Mouse (Mus musculus): ENCODE measurements around the gene Tpo.
A peak's percentile ranks its signal among the peaks of the same experiment; 100 is the strongest.

The Tpo gene

DNA sequence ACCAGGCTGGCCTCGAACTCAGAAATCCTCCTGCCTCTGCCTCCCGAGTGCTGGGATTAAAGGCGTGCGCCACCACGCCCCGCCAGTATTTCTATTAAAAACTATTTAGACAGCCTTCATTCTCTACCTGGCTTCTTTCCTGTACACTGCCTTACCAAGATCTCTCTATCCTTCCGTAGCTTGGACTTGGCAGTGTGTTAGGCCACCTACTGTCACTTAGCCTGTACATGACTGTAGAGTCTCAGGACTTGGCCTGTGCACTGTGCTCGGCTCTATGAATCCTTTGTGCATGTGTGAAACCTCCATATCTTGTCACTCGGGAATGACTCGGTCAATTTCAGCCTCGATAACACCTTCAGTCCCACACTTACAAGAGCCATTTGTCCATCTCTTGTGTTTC, 55.4 kb downstream of the Tpo start:
- no peak for DNase-seq (ENCODE audit: extremely low spot score, low spot score)

DNA sequence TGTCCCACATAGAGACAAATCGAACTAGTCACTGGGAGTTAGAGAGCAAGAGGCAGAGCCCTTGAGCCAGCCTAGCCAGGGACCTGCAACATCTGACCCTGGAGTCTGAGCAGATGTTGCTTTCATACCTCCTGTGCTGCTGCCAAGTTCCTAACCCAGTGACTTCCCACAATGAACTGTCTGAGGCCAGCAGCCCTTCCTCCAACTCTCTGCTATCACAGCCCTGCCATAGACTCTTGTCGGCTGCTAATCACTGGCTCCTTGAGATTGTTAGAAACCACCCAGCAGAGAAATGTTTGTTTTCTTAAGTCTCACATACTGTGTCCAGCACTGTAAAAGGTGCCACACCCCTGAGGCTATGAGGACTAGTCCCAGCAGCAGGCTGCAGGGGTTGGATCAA, 56.1 kb downstream of the Tpo start:
- DNase-seq (ENCODE audit: extremely low spot score, low spot score), result no peak

DNA sequence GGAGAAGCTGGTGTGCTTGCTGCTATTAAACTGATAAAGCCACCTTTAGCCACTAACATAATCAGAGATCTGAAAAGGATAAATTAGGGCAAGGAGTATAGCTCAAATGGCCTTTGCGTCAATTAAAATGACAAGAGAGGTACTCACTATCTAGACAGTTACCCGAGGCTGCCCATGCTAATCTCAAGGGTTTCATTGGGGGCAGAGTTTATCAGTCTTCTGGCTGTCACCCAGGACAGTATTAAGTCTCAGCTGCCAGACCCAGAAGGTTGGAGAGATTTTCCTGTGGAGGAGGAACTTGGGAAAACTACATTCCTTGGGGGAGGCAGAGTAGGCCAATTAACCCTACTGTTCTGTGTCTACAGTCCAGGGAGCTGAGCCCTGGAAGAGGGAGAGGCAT, 63.1 kb downstream of the Tpo start:
- no peak for DNase-seq (ENCODE audit: extremely low spot score, low spot score)

DNA sequence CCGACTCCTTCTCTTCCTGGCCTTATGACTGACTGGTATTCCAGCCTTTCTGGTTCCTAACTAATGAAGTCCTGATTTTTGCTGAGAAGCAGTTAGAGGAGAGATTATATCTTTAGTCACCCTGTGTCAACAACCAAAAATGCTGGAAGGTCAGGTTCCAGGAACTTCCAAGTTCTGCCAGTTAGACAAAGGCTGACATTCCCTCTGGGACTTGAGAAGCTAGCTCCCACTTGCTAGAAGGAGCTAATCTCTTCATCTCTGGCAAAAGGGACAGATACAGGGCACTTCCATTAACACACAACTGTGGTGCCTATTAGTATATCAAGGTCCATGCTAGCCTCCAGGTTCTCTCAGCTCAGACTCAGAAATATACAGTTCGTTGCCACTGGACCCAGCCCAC, 64.6 kb downstream of the Tpo start:
- DNase-seq (ENCODE audit: extremely low spot score, low spot score), result no peak

DNA sequence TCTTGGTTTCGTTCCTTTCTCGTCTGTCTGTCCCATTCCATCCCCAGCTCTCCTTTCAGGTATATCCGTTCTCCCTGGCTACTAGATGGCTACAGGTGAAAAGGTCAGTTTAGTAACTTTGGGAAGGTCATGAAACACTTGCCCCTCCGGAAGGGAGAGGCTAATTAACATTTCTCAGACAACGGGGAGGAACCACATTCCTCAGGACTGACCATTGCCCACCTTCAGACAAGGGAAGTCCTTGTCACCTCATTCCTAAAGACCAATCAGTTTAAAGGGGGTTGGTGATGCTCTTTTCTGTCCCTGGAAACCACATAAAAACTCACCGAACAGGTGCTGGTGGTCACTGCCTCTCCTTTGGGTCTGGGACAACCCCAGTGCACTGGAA, 70.3 kb downstream of the Tpo start:
- no peak for DNase-seq (ENCODE audit: extremely low spot score, low spot score)

DNA sequence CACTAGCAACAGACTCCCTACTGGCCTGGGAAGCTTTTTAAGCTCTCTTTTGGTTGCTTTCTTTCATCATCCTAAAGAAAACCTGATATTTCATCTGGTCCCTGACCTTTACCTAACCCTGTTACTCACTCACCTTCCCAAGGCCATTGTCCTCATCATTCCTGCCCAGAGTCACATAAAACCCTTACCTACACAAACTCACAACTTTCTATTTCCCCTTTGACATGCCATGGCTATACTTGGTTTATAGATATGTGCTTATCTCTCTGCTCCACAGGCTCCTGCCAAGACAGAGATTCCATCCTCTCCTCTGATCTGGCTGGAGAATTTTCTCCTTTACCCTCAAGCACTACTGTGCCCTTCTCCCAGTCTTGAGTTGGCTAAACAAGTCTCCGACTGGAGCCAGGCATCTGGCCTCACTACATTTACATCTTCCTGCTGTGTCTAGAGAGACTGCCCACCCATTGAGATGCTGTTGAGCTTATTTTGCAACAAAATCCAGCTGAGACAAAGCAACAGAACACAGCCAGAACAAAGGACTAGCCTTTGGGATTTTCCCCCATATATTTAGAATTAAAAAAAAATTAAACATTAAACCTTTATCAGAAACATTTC, 70.8 kb downstream of the Tpo start:
- DNase-seq (ENCODE audit: extremely low spot score, low spot score), result no peak

DNA sequence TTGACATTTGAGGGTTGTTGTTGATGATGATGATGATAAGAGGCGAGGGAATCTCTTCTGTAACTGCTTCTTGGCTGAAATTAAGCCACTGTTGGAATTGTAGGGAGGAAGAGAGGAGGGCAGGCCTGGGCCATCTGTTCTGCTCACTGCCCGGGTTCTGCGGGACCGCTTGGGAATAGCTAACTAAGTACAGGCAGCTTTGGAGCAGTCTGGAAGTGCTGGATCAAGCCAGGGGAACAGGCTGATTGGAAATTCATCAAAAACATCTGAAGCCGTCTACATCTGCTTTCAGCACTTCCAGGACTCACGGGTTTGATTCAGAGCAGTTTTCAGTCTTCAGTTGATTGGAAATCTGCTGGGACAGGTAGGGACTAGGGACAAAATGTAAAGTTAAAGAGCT, 74.4 kb downstream of the Tpo start:
- no peak for DNase-seq (ENCODE audit: extremely low spot score, low spot score)

DNA sequence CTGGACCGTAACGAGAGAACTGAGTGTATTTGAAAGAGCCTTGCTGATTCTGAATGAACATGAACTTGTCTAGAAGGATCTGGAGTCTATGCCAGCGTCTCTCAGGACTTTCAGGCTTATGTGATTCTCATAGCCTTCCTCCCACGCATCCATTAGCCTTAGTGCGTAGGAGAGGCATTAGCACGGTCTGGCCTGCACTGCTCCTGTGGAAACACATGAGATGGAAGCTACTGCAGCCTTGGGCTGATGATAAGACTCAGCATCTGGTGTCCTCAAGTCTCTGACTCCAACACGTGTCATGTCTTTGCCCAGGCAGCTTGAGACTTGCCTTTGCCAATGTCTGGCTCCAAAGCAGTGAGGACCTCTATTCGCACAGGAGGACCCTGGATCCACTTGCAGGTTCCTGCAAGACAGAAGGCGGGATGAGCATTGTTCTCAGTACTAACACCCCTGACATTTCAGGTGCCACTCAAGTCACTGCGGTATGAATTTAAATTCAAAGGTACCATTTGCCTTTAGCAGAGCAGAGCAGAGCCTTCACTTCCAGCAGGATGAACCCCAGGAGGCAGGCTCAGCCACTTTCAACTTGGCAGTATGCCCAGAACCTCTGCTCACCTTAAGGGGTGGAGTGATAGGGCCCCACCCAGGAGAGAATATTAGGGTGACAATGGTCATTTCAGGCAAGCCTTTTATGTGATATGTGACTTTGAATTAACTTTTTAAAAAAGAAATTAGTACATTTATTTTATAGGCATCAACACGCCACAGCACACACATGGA, 77.5 kb downstream of the Tpo start:
- no peak for DNase-seq (ENCODE audit: extremely low spot score, low spot score)

DNA sequence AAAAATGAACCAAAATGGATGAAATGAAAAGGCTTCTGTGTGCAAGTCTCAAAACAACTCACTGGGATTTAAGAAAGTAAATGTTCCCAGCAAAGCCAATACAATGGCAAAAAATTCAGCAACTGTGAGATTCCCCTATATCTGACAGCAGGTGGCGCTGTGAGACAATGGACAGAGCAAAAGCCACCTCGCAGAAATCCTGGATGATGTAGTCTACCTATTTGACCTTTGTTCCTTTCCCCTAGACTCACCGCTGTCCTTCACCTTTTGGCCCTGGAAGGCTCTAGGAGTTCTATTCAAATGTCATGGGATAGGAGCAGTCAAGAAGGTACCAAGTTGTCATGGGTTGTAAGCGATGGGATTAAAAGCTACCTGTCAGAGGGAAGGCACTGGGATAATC, 82.2 kb downstream of the Tpo start:
- peak; percentile 58 for DNase-seq (ENCODE audit: extremely low spot score, low spot score)

DNA sequence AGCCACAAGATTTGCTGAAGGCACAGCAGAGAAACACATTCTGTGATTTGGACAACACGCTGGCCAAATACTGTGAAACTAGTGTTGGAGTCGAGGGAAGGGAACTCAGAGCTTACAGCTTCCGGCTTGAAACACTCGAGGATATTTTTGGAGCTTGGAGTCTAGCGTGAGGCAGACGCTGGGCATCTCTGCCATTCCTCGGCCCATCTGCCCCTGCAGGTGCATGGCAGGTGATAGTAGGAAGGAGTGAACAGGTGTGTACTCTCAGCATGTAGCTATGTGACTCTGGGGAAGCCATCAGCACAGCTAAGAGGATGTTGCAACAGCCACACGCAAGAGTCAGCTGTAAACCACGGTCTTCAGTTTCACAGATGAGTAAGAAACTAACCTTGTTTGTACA, 82.6 kb downstream of the Tpo start:
- DNase-seq (ENCODE audit: extremely low spot score, low spot score), result no peak

DNA sequence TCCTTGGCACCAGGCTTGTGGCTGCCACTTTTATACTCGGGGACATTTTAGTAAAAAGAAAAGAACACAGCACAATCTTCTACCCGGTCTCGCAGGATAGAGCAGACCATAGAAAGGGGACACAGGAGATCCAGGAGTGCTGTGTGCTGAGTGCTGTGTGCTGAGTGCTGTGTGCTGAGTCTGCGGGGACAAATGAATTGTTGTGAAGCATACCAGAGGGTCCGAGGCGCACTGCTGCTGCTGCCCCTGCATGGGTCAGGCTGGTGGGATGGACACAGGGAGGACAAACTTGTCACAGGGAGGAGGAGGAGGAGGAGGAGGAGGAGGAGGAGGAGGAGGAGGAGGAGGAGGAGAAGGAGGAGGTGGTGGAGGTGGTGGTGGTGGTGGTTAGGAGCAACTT, 83.6 kb downstream of the Tpo start:
- no peak for DNase-seq (ENCODE audit: extremely low spot score, low spot score)

DNA sequence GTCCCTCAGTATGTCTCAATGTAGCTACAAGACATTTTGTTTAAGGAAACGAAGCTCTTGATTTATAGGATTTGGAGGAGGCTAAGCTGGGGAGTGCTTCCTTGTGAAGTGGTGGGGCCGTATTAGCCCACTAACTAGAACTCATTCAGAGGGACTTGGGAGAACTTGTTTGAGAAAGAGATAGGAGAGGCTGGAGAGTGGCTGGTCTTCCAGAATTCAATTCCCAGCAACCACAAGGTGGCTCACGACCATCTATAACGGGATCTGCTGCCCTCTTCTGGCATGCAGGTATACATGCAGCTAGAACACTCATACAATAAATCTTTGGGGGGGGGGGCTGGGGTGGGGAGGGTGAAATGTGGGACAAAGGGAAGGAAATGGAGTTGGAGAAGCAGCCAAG, 92.3 kb downstream of the Tpo start:
- DNase-seq (ENCODE audit: extremely low spot score, low spot score), result peak; percentile 61

DNA sequence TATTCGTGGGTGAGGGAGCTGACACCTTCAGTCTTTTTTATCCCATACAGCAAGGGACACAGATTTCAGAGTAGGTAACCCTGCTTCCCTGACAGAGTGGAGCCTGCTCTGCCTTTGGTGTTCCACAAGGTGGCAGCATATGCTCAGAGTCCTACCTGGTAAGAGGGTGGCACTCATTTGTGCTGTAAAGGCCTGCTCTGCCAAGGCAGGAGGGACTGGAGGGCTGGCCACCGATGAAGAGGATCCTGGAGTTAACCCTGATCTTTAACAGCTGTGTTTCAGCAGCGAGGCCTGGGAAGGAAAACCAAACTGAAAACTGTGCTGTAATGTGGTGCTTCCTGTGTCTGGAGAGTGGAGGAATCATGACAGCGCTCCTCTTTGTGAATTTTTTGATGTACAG, 92.9 kb downstream of the Tpo start:
- DNase-seq (ENCODE audit: extremely low spot score, low spot score), result peak; percentile 49

DNA sequence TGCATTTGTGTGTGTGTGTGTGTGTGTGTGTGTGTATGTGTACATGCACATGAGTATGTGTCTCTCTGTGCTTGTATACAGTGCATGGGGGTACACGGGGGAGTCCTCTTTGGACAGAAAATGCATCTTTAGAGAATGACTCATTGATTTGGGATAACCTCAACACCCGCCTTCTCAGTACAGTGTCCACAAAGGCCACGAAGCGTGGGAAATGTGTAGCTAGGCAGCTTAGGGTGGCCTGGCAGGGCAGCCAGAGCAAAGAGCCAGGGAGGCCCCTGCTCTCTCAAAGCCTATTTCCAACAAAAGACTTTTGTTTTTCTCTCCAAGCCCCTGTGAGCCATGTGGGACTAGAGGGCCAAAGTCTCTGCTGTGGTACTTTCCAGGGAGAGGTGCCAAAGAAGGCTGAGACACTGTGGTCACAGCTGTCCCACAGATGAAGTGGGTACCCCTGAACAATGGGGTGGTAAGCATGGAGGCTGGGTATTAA, 95.8 kb downstream of the Tpo start:
- DNase-seq (ENCODE audit: extremely low spot score, low spot score), result no peak

DNA sequence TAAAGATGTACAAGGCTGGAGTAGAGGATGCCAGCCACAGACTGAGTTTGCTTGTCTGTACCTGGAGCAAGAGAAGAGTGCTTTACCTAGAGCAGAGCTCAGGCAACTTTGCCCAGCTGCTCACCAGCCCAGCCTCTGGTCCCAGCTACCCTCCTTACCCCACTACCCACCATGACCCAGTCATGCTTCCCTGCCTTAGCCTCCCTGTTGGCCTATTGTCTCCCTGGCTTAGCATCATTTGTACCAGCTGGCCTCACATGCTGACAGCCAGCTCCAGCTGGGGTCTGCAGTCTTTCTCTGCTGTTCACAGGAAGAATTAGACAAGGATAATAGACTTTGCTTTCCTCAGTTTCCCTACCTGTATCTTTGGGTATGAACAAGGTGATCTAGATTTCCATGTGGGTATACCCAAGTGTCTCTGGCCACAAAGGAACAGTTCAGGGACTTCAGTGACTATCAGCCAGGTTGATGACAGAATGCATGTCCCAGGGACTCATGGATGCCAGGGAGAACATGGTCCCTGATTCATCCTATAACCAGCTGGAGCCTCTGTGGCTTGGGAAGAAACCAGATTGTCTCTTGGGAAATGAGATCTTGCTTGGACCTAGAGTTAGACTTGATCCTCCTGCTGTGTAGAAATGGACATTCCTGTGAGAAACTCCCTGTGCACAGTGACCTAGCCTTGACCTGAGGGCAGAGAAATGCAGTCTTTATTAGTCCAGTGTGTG, 96.4 kb downstream of the Tpo start:
- no peak for DNase-seq (ENCODE audit: extremely low spot score, low spot score)

DNA sequence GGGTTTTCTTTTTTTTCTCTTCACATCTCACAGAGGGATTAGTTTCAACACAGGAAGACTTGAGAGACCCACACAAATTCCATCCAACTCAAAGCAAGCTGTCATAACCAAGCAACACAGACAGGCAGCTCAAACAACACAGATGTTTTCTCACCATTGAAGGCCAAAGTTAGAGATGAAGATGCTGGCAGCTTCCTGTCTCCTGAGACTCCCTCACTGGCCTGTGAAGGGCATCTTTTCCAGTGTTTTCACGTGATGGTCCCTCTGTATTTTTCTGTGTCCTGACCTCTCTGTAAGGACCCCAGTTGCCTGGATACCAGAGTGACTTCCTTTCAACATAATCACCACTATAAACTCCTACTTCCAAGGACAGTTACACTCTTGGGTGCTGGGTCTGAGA, 97.0 kb downstream of the Tpo start:
- no peak for DNase-seq (ENCODE audit: extremely low spot score, low spot score)

DNA sequence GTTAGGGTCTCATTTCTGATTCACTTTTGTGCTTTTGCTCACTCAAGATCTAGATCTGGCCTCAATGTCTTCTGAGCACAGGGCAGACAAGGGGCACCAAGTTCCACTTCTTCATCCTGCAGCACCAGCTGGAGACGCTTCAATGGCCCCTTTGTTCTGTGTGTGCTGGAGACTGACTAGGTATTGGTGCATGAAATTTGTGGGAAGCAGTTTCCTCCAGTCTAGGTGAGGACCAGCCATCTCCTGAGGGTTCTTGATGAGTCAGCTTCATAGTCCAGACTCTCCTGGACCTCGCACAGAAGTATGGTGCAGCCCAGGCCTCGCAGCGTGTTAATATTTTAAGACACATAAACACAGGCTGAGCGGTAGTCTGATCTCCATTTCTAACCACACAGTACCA, 97.7 kb downstream of the Tpo start:
- no peak for DNase-seq (ENCODE audit: extremely low spot score, low spot score)

DNA sequence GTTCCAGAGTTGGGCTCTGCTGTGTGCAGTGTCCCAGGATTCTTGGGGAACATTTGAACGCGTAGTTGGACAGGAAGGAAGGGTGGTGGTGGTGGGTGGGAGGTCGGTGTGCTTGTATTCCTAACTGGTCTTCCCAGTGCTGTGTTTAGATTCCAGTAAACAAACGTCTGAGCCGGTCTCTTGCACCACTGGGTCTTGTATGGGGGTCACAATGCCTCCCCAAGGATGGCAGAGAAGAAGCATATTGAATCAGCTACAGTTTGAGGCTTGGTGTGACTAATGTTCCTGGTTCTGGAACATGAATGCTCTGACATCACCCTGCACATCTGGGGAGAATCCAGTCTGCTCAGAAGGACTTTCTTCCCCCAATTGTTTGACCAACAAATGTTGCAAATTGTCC, 101.9 kb downstream of the Tpo start:
- no peak for DNase-seq (ENCODE audit: extremely low spot score, low spot score)

DNA sequence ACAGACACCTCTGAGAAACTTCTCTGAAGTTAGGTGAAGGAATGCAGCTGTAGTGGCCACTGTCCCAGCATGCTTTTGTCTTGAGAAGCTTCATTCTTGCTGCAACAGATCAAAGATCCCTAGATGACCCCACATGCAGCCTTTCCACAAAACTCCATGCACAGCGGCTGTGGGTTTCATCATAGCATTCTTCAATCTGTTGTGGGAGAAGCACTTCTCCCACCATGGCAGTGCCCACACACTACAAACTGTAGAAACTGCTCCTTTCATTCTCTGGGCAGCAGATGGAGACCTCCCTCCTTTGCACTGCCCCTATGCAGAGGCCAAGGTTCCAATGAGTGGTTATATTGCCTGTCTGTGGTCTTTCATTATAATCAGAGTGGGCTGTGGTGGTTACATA, 103.3 kb downstream of the Tpo start:
- DNase-seq (ENCODE audit: extremely low spot score, low spot score), result no peak

DNA sequence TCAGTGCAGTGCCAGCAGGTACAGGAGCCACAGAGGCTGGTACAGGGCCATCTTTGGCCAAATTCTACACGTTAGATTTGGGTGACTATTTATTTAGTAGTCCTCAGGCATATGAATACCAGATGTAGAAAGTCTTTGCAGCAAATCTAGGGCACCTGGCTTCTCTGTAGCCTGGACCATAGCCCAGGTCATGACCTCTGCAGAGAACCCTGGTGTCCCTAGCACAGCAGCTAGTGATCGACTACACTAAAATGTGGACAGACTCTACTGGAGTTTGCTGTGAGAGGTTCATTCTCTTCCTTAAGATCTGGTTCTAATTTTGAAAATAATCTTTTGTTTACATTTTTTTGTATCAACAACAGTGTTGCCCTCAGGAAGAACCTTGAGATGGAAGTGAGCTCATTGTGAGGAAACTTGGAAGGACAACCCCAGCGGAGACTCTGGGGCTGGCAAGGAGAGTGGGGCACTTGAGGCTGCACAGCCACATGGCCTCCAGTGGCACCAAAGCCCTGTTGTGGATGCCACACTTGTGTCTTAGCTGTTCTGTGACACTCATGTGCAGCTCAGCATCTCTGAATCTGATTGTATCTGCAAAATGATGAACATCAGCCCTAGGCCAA, 104.6 kb downstream of the Tpo start:
- DNase-seq (ENCODE audit: extremely low spot score, low spot score), result no peak

DNA sequence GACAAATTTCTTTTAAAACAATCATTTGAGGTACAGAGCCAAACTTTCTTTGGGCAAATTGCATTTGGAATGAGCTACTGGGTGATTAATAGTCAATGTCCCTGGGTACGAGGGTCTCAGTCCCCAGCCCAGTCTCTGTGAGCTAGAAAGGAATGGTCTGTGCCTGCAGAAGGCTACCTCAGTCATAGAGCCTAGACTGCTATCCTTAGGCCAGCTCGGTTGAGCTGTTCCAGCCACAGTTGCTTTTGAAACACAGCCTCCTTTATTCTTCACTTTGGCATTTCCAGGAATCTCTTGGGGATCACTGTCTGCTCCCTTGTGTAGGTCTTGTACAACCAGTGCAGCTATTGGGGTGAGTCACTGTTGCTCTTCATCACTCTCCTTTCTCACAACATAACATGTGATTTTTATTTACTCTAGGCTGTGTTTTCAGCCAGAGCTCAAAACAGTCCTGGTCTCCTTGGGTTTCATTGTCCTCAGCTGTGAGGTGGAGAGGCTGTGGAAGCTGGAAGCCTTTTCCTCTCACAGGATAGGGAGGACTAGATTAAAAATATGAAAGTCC, 108.1 kb downstream of the Tpo start:
- DNase-seq (ENCODE audit: extremely low spot score, low spot score), result no peak

DNA sequence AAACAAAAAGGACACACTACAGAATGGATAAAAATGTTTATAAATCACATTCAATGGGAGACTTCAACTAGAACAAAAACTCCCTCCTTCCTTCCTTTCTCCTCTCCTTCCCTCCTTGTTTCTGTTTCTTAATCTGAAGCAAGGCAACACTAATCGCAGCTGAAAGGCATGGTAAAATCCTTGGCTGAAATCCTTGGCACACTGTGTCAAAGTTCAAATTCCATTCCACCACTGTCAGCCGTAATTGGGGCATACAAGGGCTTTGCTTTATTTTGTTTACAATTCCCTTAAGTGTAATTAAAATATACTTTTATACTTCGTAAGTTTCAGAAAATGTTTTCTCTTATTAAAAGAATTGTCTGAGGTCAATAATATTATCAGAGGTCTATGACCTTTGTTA, 108.9 kb downstream of the Tpo start:
- no peak for DNase-seq (ENCODE audit: extremely low spot score, low spot score)

Measured in neural tube, embryonic 10.5 days (tissue).